Mouse (Mus musculus) liver, postnatal 0 days (tissue): Measurements from ENCODE around the gene Emc9.

ENCODE experiments used
- CTCF ChIP-seq: sonication (generic); IDR thresholded peaks from 2 replicates; pipeline ENCODE4 v1.5.1; 2016; ENCODE audit warnings: antibody characterized with exemption, low read depth
- EP300 ChIP-seq: IDR thresholded peaks from 2 replicates; pipeline ENCODE4 v1.6.1; 2016; ENCODE audit warnings: antibody characterized with exemption, low read depth, mild to moderate bottlenecking

DNA sequence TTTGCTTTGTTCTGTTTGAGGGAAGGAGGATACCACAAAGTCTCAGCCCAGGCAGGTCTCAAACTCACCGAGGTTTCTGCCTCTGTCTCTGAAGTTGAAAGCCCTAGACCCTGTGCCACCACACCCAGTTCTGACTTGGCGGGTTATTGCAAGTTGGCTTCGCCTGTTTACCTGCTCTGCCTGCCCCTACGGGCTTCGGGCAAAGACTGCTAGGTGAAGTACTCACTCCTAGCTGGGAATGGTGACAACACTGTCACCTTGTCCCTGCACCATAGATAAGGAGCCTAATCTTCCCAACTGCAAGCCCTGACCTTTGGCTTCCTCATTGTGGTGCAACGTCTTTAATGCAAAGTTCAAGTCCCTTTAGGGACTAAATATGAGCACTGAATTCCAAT is 461 bp upstream of the Emc9 start:
- TF ChIP-seq CTCF: no peak
- no peak for TF ChIP-seq EP300
